Mouse (Mus musculus): ENCODE results near the gene Slc25a41.

GRCm38 (mm10) chr17:57003994-57004393, 37.5 kb downstream of the Slc25a41 start:
- no peak for TF ChIP-seq CTCF (IDR thresholded peaks at IDR 0.05; ENCODE audit: extremely low read depth, insufficient read length, insufficient replicate concordance, low read depth, low read length)
- TF ChIP-seq POLR2A (IDR thresholded peaks at IDR 0.05; ENCODE audit: low read depth, low read length): no peak
